Mouse (Mus musculus) kidney, adult 18-20 months (tissue): Measurements from ENCODE around the gene Rps3.
"Not testable (repeated sequence)": the region's sequence is repeated elsewhere in the genome, so short reads cannot be mapped to it uniquely, and the experiment has no call there.

Source experiments
- DNase-seq: peaks from one replicate; pipeline ENCODE4 v3.0.0; 2021

Rps3 gene

GRCm38 (mm10) chr7:99483271-99483923 lies at the start of gene Rps3:
Rps3 (minus strand) TSS chr7:99483738.
- DNase-seq, result peak; percentile 96

GRCm38 (mm10) chr7:99532526-99532925 lies 49.0 kb upstream of the Rps3 start:
- DNase-seq, result no peak

- no peak for DNase-seq
These were observed 48.0 kb upstream of the Rps3 start for GRCm38 (mm10) chr7:99531408-99531970.

GRCm38 (mm10) chr7:99529410-99529809 lies 45.9 kb upstream of the Rps3 start:
- no peak for DNase-seq

GRCm38 (mm10) chr7:99528547-99528946 lies 45.0 kb upstream of the Rps3 start:
- DNase-seq, result no peak

GRCm38 (mm10) chr7:99523837-99524236 lies 40.3 kb upstream of the Rps3 start:
- DNase-seq, result no peak

GRCm38 (mm10) chr7:99523121-99523520 lies 39.6 kb upstream of the Rps3 start:
- no peak for DNase-seq

GRCm38 (mm10) chr7:99518954-99519644 lies 35.6 kb upstream of the Rps3 start:
- DNase-seq, result no peak

GRCm38 (mm10) chr7:99516814-99517157 lies 33.2 kb upstream of the Rps3 start:
- no peak for DNase-seq

GRCm38 (mm10) chr7:99516092-99516813 lies 32.7 kb upstream of the Rps3 start:
- DNase-seq, result no peak

GRCm38 (mm10) chr7:99510087-99510501 lies 26.6 kb upstream of the Rps3 start:
- DNase-seq, result peak; percentile 65

GRCm38 (mm10) chr7:99508187-99508586 lies 24.6 kb upstream of the Rps3 start:
- not testable (repeated sequence) for DNase-seq

- no peak for DNase-seq
These were observed 21.0 kb upstream of the Rps3 start for GRCm38 (mm10) chr7:99504556-99504955.

- no peak for DNase-seq
These were observed 17.6 kb upstream of the Rps3 start for GRCm38 (mm10) chr7:99501148-99501547.

GRCm38 (mm10) chr7:99500655-99501054 lies 17.1 kb upstream of the Rps3 start:
- DNase-seq, result no peak

GRCm38 (mm10) chr7:99500201-99500600 lies 16.7 kb upstream of the Rps3 start:
- DNase-seq, result peak; percentile 87

- no peak for DNase-seq
These were observed 15.6 kb upstream of the Rps3 start for GRCm38 (mm10) chr7:99499128-99499527.

GRCm38 (mm10) chr7:99489708-99490107 lies 6.2 kb upstream of the Rps3 start:
- no peak for DNase-seq

GRCm38 (mm10) chr7:99484679-99485078 lies 1.1 kb upstream of the Rps3 start:
- DNase-seq, result no peak

GRCm38 (mm10) chr7:99483924-99484319 lies 384 bp upstream of the Rps3 start:
- DNase-seq, result no peak

GRCm38 (mm10) chr7:99482637-99483036 lies 901 bp downstream of the Rps3 start:
- DNase-seq, result no peak

- DNase-seq, result no peak
These were observed 6.3 kb downstream of the Rps3 start for GRCm38 (mm10) chr7:99477235-99477634.

GRCm38 (mm10) chr7:99476558-99477114 lies 6.9 kb downstream of the Rps3 start:
- DNase-seq, result no peak
